Mouse (Mus musculus) ovary, postnatal 10 days (tissue): ENCODE results near the gene Gcc1.

Source experiments
- DNase-seq: peaks from one replicate; pipeline ENCODE4 v3.0.0; 2022; ENCODE audit warnings: low spot score

Gene Gcc1

GRCm38 (mm10) chr6:28428290-28428689 lies at the start of gene Gcc1:
Gcc1 (minus strand) TSS chr6:28428390.
- DNase-seq: no peak

- DNase-seq: no peak
Observed at GRCm38 (mm10) chr6:28474839-28475238, 46.6 kb upstream of the Gcc1 start, which contains the start of gene Snd1. Snd1 (plus strand) TSS chr6:28475139.

- DNase-seq: no peak
Observed at GRCm38 (mm10) chr6:28474211-28474610, 46.0 kb upstream of the Gcc1 start.

GRCm38 (mm10) chr6:28471284-28472035 lies 43.3 kb upstream of the Gcc1 start:
- DNase-seq: no peak

- DNase-seq: no peak
Observed at GRCm38 (mm10) chr6:28470621-28471020, 42.4 kb upstream of the Gcc1 start.

- no peak for DNase-seq
Observed at GRCm38 (mm10) chr6:28470017-28470602, 41.9 kb upstream of the Gcc1 start.

GRCm38 (mm10) chr6:28464630-28465029 lies 36.4 kb upstream of the Gcc1 start:
- no peak for DNase-seq

GRCm38 (mm10) chr6:28460534-28460933 lies 32.3 kb upstream of the Gcc1 start:
- peak; percentile 17 for DNase-seq

- no peak for DNase-seq
Observed at GRCm38 (mm10) chr6:28459221-28459668, 31.1 kb upstream of the Gcc1 start.

- no peak for DNase-seq
Observed at GRCm38 (mm10) chr6:28450977-28451376, 22.8 kb upstream of the Gcc1 start.

GRCm38 (mm10) chr6:28450481-28450880 lies 22.3 kb upstream of the Gcc1 start:
- DNase-seq: no peak

- no peak for DNase-seq
Observed at GRCm38 (mm10) chr6:28449253-28449652, 21.1 kb upstream of the Gcc1 start, which contains the start of gene Pax4. Pax4 (minus strand) TSS chr6:28449353.

GRCm38 (mm10) chr6:28447937-28448336 lies 19.7 kb upstream of the Gcc1 start:
- DNase-seq: no peak

- DNase-seq: no peak
Observed at GRCm38 (mm10) chr6:28431538-28431855, 3.3 kb upstream of the Gcc1 start.

GRCm38 (mm10) chr6:28430795-28431537 lies 2.8 kb upstream of the Gcc1 start:
- DNase-seq: no peak

- no peak for DNase-seq
Observed at GRCm38 (mm10) chr6:28429870-28430269, 1.7 kb upstream of the Gcc1 start.

GRCm38 (mm10) chr6:28427096-28427839 lies 922 bp downstream of the Gcc1 start, which contains the start of gene Fscn3:
Fscn3 (plus strand) TSS chr6:28427789.
- DNase-seq: no peak

GRCm38 (mm10) chr6:28425019-28425418 lies 3.2 kb downstream of the Gcc1 start:
- no peak for DNase-seq

GRCm38 (mm10) chr6:28423767-28424695 lies 4.2 kb downstream of the Gcc1 start:
- DNase-seq: peak; percentile 50

- DNase-seq: peak; percentile 93
Observed at GRCm38 (mm10) chr6:28423313-28423712, 4.9 kb downstream of the Gcc1 start, which contains the start of gene Arf5. Arf5 (plus strand) TSS chr6:28423560.
